Mouse (Mus musculus) stomach, embryonic 15.5 days (tissue): ENCODE data around the gene Stim2. TPM values are rescaled to one million over a fixed set of nuclear protein-coding genes. Genes with fewer than 3 reads are reported as not detected.

ENCODE experiments used
- ATAC-seq: fragments of 200-750 bp; cut with Nextera tagmentation; 2 replicates; pipeline ENCODE4 v1.8.0; 2017; ENCODE audit warnings: low read depth, moderate number of reproducible peaks, moderate TSS enrichment; ENCODE audit not compliant: insufficient read depth, low FRiP score
- H3K27ac ChIP-seq: fragments of 300-500 bp; sonication (generic); 2 replicates; pipeline ENCODE4 v1.5.1; 2015; ENCODE audit warnings: mild to moderate bottlenecking, inconsistent platforms
- H3K27me3 ChIP-seq: fragments of 300-500 bp; sonication (generic); replicated peaks from 2 replicates; pipeline ENCODE4 v1.6.1; 2015; ENCODE audit warnings: inconsistent platforms
- H3K36me3 ChIP-seq: fragments of 300-500 bp; sonication (generic); 2 replicates; pipeline ENCODE4 v1.6.1; 2015; ENCODE audit warnings: inconsistent platforms
- H3K4me1 ChIP-seq: fragments of 300-500 bp; sonication (generic); 2 replicates; pipeline ENCODE4 v1.6.1; 2015; ENCODE audit warnings: inconsistent platforms
- H3K4me2 ChIP-seq: fragments of 300-500 bp; sonication (generic); 2 replicates; pipeline ENCODE4 v1.6.1; 2015; ENCODE audit warnings: mild to moderate bottlenecking, inconsistent platforms
- H3K4me3 ChIP-seq: fragments of 300-500 bp; sonication (generic); replicated peaks from 2 replicates; pipeline ENCODE4 v1.5.1; 2015; ENCODE audit warnings: inconsistent platforms
- H3K9ac ChIP-seq: fragments of 300-500 bp; sonication (generic); 2 replicates; pipeline ENCODE4 v1.6.1; 2015; ENCODE audit warnings: inconsistent platforms
- H3K9me3 ChIP-seq: fragments of 300-500 bp; sonication (generic); 2 replicates; pipeline ENCODE4 v1.6.1; 2016; ENCODE audit warnings: inconsistent platforms
- WGBS: fragments of 180-500 bp; shearing (Covaris S2); methylation state at CpG from one replicate; pipeline ENCODE4 v1.1.7; 2015; 5-methylcytosine and 5-hydroxymethylcytosine counted together
- polyA plus RNA-seq: library from polyadenylated mRNA; unstranded; fragments of >200 nt; fragmentation: Nextera tagmentation; extraction: Ambion mirVana; gene quantifications from 2 replicates; pipeline ENCODE4 v1.2.1, GENCODE M21; 2015

Gene Stim2
- polyA plus RNA-seq, 1 experiment from 2014 or later, result 17.9 TPM

- Histone ChIP-seq H3K4me3 (no peak overlapping the region), H3K4me2 (no peak overlapping the region), H3K4me1 (no peaks in the 10 kb centered on the region), H3K36me3 (no peaks in the 10 kb centered on the region), H3K9ac (no peak overlapping the region), H3K27me3 (no peaks in the 10 kb centered on the region), H3K9me3 (no peaks in the 10 kb centered on the region), H3K27ac (no peak overlapping the region)
- no peak for ATAC-seq
- WGBS, result 92% methylated on average over 3 of the region's 3 CpGs
These were observed 89.6 kb downstream of the Stim2 start for GRCm38 (mm10) chr5:54087912-54088311.

- Histone ChIP-seq H3K36me3 (no peaks in the 10 kb centered on the region), H3K4me1 (no peaks in the 10 kb centered on the region), H3K4me3 (no peak overlapping the region), H3K9ac (no peak overlapping the region), H3K9me3 (no peaks in the 10 kb centered on the region), H3K27me3 (no peaks in the 10 kb centered on the region), H3K4me2 (no peak overlapping the region), H3K27ac (no peak overlapping the region)
- no peak for ATAC-seq
- 77% methylated on average over 6 of the region's 6 CpGs for WGBS
These were observed 99.9 kb downstream of the Stim2 start for GRCm38 (mm10) chr5:54098219-54098618.

- ATAC-seq, result no peak; the same call in 1 of the 2 replicates
- Histone ChIP-seq H3K9ac (no peak overlapping the region), H3K36me3 (0 out of 2 replicates have a peak, but pooled peaks cover 2% of the 10 kb centered on the region), H3K9me3 (no peaks in the 10 kb centered on the region), H3K27ac (0 out of 2 replicates have a peak overlapping the region, but pooled peaks have one; percentile 18), H3K4me3 (no peak overlapping the region), H3K27me3 (no peaks in the 10 kb centered on the region), H3K4me2 (no peak overlapping the region), H3K4me1 (no peaks in the 10 kb centered on the region)
- WGBS, result 35% methylated on average over 3 of the region's 3 CpGs
These were observed 102.6 kb downstream of the Stim2 start for GRCm38 (mm10) chr5:54100916-54101315.

GRCm38 (mm10) chr5:54101318-54101717 lies 103.0 kb downstream of the Stim2 start:
- H3K9ac ChIP-seq, result no peak overlapping the region
- H3K4me2 ChIP-seq, result no peak overlapping the region
- H3K9me3 ChIP-seq, result no peaks in the 10 kb centered on the region
- H3K36me3 ChIP-seq, result 0 out of 2 replicates have a peak, but pooled peaks cover 2% of the 10 kb centered on the region
- no peaks in the 10 kb centered on the region for H3K27me3 ChIP-seq
- H3K4me1 ChIP-seq, result no peaks in the 10 kb centered on the region
- WGBS, result 36% methylated on average over 5 of the region's 5 CpGs
- H3K27ac ChIP-seq, result no peak overlapping the region
- H3K4me3 ChIP-seq, result no peak overlapping the region
- ATAC-seq, result no peak

- Histone ChIP-seq H3K9ac (no peak overlapping the region), H3K9me3 (no peaks in the 10 kb centered on the region), H3K4me2 (no peak overlapping the region), H3K36me3 (0 out of 2 replicates have a peak, but pooled peaks cover 2% of the 10 kb centered on the region), H3K4me1 (no peaks in the 10 kb centered on the region), H3K27me3 (no peaks in the 10 kb centered on the region), H3K27ac (no peak overlapping the region), H3K4me3 (no peak overlapping the region)
- WGBS, result 64% methylated on average over 1 of the region's 1 CpGs
- no peak for ATAC-seq
These were observed 103.7 kb downstream of the Stim2 start for GRCm38 (mm10) chr5:54101960-54102359.

DNA sequence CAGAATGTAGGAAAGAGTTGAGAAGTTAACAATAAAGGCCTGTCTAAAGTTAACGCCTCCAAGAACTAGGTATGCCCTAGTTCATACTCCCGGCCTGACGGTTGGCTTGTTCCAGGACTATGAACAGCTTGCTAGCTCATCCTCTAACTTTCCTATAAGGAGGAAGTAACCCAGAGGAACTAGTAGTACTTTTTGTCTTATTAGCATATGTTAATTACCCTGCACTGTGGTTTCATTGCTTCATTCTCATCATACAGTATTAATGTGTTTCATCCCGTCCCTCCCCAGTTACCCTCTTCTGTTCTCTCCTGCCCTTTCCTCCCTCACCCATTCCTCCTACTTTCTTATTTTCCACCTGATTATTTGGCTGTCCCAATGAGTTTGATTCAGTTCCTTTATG lies 108.4 kb downstream of the Stim2 start:
- 0 out of 2 replicates have a peak, but pooled peaks cover 2% of the 10 kb centered on the region for H3K36me3 ChIP-seq
- H3K27me3 ChIP-seq, result no peaks in the 10 kb centered on the region
- ATAC-seq, result no peak
- H3K4me2 ChIP-seq, result no peak overlapping the region
- WGBS, result 86% methylated on average over 4 of the region's 4 CpGs
- no peaks in the 10 kb centered on the region for H3K9me3 ChIP-seq
- H3K9ac ChIP-seq, result no peak overlapping the region
- no peak overlapping the region for H3K27ac ChIP-seq
- H3K4me3 ChIP-seq, result no peak overlapping the region
- no peaks in the 10 kb centered on the region for H3K4me1 ChIP-seq

DNA sequence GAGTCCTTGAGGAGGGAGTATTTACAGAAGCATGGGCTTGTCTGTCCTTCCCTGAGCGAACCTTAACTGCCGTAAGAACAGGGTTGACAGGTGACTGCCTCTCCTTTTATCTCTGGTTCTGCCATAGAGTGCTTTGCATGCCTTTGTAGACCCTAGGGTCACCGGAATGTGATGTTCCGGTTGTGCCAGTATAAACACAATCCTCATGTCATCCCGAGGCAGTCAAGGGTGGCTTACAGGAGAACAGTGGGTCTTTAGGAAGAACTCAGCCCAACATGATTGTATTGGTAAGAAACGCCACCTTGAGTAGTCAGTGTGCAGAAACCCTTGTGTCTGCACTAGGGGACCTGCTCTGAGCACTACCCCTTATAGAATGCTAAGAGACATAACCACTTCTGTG lies 108.8 kb downstream of the Stim2 start:
- Histone ChIP-seq H3K9me3 (no peaks in the 10 kb centered on the region), H3K27ac (no peak overlapping the region), H3K36me3 (0 out of 2 replicates have a peak, but pooled peaks cover 2% of the 10 kb centered on the region), H3K9ac (no peak overlapping the region), H3K4me3 (no peak overlapping the region), H3K4me2 (no peak overlapping the region), H3K4me1 (no peaks in the 10 kb centered on the region), H3K27me3 (no peaks in the 10 kb centered on the region)
- 50% methylated on average over 6 of the region's 6 CpGs for WGBS
- ATAC-seq, result no peak

DNA sequence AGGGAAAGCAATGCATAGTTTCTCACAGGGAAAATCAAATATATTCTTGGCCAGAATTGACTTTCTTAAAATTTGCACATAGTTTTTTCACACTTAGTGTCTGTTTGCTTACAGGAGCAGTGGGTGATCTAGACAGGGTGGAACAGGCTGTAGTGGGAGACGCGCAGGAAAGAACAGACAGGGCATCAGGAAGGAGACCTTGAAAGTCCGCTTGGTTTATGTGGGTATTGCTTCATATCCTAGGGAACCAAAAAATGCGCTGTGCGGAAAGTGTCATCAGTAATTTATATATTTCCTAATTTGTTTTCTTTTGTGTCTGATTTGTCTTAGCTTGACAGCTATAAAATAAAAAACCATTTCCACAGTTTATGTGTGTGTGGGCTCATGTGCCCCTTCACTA lies 110.8 kb downstream of the Stim2 start:
- 87% methylated on average over 5 of the region's 5 CpGs for WGBS
- H3K4me3 ChIP-seq, result no peak overlapping the region
- no peak overlapping the region for H3K9ac ChIP-seq
- no peak overlapping the region for H3K27ac ChIP-seq
- no peak overlapping the region for H3K4me2 ChIP-seq
- H3K9me3 ChIP-seq, result no peaks in the 10 kb centered on the region
- no peaks in the 10 kb centered on the region for H3K27me3 ChIP-seq
- no peaks in the 10 kb centered on the region for H3K4me1 ChIP-seq
- no peaks in the 10 kb centered on the region for H3K36me3 ChIP-seq
- ATAC-seq, result no peak

DNA sequence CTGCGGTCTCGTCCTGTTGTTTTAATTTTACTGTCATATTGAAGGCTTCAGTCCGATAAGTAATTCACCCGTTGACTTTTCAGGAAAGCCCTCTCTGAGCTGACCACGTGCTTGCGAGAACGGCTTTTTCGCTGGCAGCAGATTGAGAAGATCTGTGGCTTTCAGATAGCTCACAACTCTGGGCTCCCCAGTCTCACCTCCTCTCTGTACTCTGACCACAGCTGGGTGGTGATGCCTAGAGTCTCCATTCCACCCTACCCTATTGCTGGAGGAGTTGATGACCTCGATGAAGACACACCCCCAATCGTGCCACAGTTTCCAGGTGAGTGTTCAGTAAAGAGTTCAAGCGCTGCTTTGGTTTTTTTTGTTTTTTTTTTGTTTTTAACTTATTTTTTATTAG lies 112.5 kb downstream of the Stim2 start:
- no peak for ATAC-seq
- 90% methylated on average over 11 of the region's 11 CpGs for WGBS
- no peak overlapping the region for H3K27ac ChIP-seq
- H3K9me3 ChIP-seq, result no peaks in the 10 kb centered on the region
- H3K9ac ChIP-seq, result no peak overlapping the region
- H3K27me3 ChIP-seq, result no peaks in the 10 kb centered on the region
- no peak overlapping the region for H3K4me3 ChIP-seq
- H3K36me3 ChIP-seq, result no peaks in the 10 kb centered on the region
- H3K4me2 ChIP-seq, result no peak overlapping the region
- H3K4me1 ChIP-seq, result no peaks in the 10 kb centered on the region

- H3K9ac ChIP-seq, result no peak overlapping the region
- H3K4me1 ChIP-seq, result no peaks in the 10 kb centered on the region
- no peaks in the 10 kb centered on the region for H3K9me3 ChIP-seq
- no peaks in the 10 kb centered on the region for H3K36me3 ChIP-seq
- H3K27me3 ChIP-seq, result no peaks in the 10 kb centered on the region
- ATAC-seq, result no peak
- no peak overlapping the region for H3K4me3 ChIP-seq
- WGBS, result 28% methylated on average over 3 of the region's 3 CpGs
- H3K27ac ChIP-seq, result no peak overlapping the region
- no peak overlapping the region for H3K4me2 ChIP-seq
These were observed 115.0 kb downstream of the Stim2 start for GRCm38 (mm10) chr5:54113284-54113683.

DNA sequence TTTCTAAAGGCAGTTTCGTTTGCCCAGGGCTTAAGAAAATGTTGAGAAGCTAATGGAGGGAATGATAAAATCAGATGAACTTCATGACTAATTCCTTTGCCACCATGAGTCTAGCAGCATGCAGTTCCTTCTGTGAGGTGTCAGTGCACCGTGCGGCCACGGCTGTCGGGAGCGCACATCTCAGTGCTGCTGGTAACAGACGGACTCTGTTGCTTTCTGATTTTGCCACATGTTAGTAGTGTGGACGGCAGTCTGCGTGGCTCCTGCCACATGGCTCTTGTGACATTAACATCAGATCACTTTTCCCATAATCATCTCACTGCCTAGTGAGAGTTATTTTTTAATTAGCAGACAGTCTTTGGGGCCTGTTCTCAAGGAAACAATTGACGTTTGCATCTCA lies 118.2 kb downstream of the Stim2 start:
- no peak overlapping the region for H3K4me2 ChIP-seq
- H3K4me1 ChIP-seq, result no peaks in the 10 kb centered on the region
- H3K27ac ChIP-seq, result no peak overlapping the region
- ATAC-seq, result no peak
- no peaks in the 10 kb centered on the region for H3K27me3 ChIP-seq
- H3K9me3 ChIP-seq, result no peaks in the 10 kb centered on the region
- no peak overlapping the region for H3K9ac ChIP-seq
- 81% methylated on average over 10 of the region's 10 CpGs for WGBS
- no peak overlapping the region for H3K4me3 ChIP-seq
- H3K36me3 ChIP-seq, result no peaks in the 10 kb centered on the region

GRCm38 (mm10) chr5:54118410-54119212 lies 120.3 kb downstream of the Stim2 start:
- Histone ChIP-seq H3K9ac (no peak overlapping the region), H3K4me2 (no peak overlapping the region), H3K36me3 (no peaks in the 10 kb centered on the region), H3K4me1 (no peaks in the 10 kb centered on the region), H3K9me3 (no peaks in the 10 kb centered on the region), H3K27ac (no peak overlapping the region), H3K4me3 (no peak overlapping the region), H3K27me3 (no peaks in the 10 kb centered on the region)
- WGBS, result 69% methylated on average over 19 of the region's 19 CpGs
- ATAC-seq, result no peak
